Mouse (Mus musculus) midbrain, embryonic 16.5 days (tissue): ENCODE results near the gene Otulinl. TPM values are rescaled to one million over a fixed set of nuclear protein-coding genes. Genes with fewer than 3 reads are reported as not detected.
A peak's percentile ranks its signal among the peaks of the same experiment; 100 is the strongest.
"Not testable (repeated sequence)": the region's sequence is repeated elsewhere in the genome, so short reads cannot be mapped to it uniquely, and the experiment has no call there.

Experiments used
- ATAC-seq: fragments of 200-750 bp; cut with Nextera tagmentation; 2 replicates; pipeline ENCODE4 v1.8.0; 2017; ENCODE audit warnings: moderate TSS enrichment
- H3K27ac ChIP-seq: fragments of 300-500 bp; sonication (generic); 2 replicates; pipeline ENCODE4 v1.5.1; 2014; ENCODE audit warnings: mild to moderate bottlenecking, low read length, mixed read lengths
- H3K27me3 ChIP-seq: fragments of 300-500 bp; sonication (generic); 2 replicates; pipeline ENCODE4 v1.6.1; 2014; ENCODE audit warnings: low read depth, low read length, mixed read lengths; ENCODE audit not compliant: control insufficient read depth, insufficient read depth
- H3K36me3 ChIP-seq: fragments of 300-500 bp; sonication (generic); 2 replicates; pipeline ENCODE4 v1.6.1; 2014; ENCODE audit warnings: mild to moderate bottlenecking, low read length, moderate library complexity, mixed read lengths; ENCODE audit not compliant: control insufficient read depth, insufficient read depth
- H3K4me1 ChIP-seq: fragments of 300-500 bp; sonication (generic); 2 replicates; pipeline ENCODE4 v1.6.1; 2014; ENCODE audit warnings: mild to moderate bottlenecking, low read length, mixed read lengths; ENCODE audit not compliant: control insufficient read depth, insufficient read depth
- H3K4me2 ChIP-seq: fragments of 300-500 bp; sonication (generic); 2 replicates; pipeline ENCODE4 v1.6.1; 2014; ENCODE audit warnings: mild to moderate bottlenecking, low read length, mixed read lengths
- H3K4me3 ChIP-seq: fragments of 300-500 bp; sonication (generic); 2 replicates; pipeline ENCODE4 v1.5.1; 2014; ENCODE audit warnings: low read depth, mild to moderate bottlenecking, low read length, moderate library complexity, mixed read lengths
- H3K9ac ChIP-seq: fragments of 300-500 bp; sonication (generic); 2 replicates; pipeline ENCODE4 v1.6.1; 2014; ENCODE audit warnings: low read depth, low read length, mixed read lengths
- H3K9me3 ChIP-seq: fragments of 300-500 bp; sonication (generic); replicated peaks from 2 replicates; pipeline ENCODE4 v1.6.1; 2014; ENCODE audit warnings: mild to moderate bottlenecking, low read length, mixed read lengths; ENCODE audit not compliant: control insufficient read depth, poor library complexity, severe bottlenecking
- WGBS: fragments of 180-500 bp; shearing (Covaris S2); extraction: QIAGEN DNeasy Blood & Tissue Kit; methylation state at CpG from one replicate; pipeline ENCODE4 v1.1.7; 2014; 5-methylcytosine and 5-hydroxymethylcytosine counted together
- polyA plus RNA-seq: library from polyadenylated mRNA; unstranded; fragments of >200 nt; fragmentation: Nextera tagmentation; extraction: Ambion mirVana; gene quantifications from 2 replicates; pipeline ENCODE4 v1.2.1, GENCODE M21; 2015

Gene Otulinl
- polyA plus RNA-seq = 12.3 and 14.6 TPM in 2 replicates

DNA sequence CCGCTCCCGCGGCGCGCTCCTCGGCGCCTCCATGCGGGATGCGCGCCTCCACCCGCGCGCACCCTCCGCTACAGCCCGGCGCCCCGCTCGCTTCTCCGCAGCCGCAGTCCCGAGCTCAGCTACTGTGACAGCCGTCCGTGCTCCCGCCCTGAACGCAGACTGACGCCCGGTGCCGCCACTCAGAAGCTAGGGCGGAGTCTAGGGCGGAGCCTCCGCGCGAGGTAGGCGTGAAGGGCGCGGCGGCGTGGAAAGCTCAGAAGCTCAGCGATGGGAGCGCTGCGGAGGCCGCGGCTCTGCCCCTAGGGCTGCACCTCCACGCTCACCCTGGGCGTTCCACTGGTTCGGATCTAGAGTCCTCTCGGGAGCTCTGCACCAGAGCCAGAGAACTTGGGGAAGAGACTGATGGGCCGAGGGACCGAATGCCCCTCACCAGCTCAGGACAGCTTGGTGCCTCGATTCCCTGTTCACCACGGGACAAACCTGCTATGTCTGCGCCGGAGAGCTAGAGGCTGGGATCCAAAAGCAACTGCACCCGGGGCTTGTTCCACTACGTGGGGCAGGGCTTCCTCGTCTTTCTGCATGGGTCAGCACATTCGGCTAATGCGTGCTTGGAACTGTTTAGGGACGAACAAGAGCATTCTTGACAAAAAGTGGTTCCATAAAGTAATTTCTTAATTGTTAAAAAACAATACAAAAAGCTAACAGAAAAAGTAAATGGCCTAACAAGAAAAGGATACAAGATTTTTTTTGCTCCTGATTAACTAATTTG lies at the start of gene Otulinl:
Gene Otulinl, minus strand, starts transcription at position 161 of the 769 bp plus-strand sequence.
- H3K27me3 ChIP-seq = no peaks in the 10 kb centered on the region
- peak within 1 kb of the TSS; percentile 69 for H3K4me2 ChIP-seq
- 0 out of 2 replicates have a peak, but pooled peaks cover 6% of the 10 kb centered on the region for H3K4me1 ChIP-seq
- WGBS = 1% methylated on average over 55 of the region's 59 CpGs
- no peaks in the 10 kb centered on the region for H3K36me3 ChIP-seq
- peak within 1 kb of the TSS; percentile 39 for H3K27ac ChIP-seq
- ATAC-seq = peak; percentile 100
- no peaks in the 10 kb centered on the region for H3K9me3 ChIP-seq
- peak within 1 kb of the TSS; percentile 60 for H3K4me3 ChIP-seq
- peak within 1 kb of the TSS; percentile 77 for H3K9ac ChIP-seq

GRCm38 (mm10) chr15:27726228-27726627 lies 44.8 kb upstream of the Otulinl start:
- Histone ChIP-seq H3K4me1 (no peaks in the 10 kb centered on the region), H3K4me3 (no peak overlapping the region), H3K36me3 (0 out of 2 replicates have a peak, but pooled peaks cover 2% of the 10 kb centered on the region), H3K9me3 (0 out of 2 replicates have a peak, but pooled peaks cover 3% of the 10 kb centered on the region), H3K4me2 (no peak overlapping the region), H3K27me3 (no peaks in the 10 kb centered on the region), H3K27ac (no peak overlapping the region), H3K9ac (no peak overlapping the region)
- WGBS = 89% methylated on average over 6 of the region's 6 CpGs
- ATAC-seq = no peak

DNA sequence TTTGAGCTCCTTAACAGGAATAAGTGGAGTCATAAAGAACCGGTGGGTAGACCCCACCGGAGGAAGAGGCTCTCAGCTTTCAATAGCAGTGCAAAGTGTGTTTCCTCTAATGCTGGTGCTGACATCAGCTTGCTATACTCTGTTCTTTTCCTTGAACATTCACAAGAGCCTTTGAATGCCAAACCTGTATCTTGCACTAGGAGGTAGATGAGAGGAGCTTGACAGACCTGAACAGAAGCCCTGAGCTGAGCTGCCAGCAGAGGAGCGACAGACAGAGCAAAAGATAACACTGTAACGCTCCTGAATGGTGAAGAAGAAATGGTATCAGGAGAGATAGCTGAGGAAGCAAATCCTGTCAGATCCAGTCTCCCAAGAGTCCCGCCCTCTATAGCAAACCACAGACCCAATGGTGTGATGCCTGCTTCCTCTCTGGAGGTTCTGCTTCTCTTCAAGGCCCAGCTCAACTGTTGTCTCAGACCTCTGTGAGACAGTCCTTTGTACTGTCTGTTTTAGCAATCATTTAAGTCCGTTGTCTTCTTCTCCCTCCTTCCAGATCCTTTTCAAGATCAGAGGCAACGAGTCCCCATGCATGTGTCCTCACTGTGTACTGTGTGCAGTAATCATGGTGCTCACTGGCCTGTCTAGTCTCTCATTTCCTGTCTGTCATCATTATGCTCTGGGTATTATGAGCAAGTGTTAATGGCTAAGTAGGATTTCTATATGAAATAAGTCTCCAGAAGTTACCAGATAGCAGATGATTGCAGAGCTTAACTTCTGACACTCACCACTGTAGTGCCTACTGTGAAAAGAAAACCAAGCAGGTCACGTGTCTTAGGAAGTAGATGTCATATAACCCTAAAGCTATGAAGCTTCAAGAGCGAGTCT lies 43.7 kb upstream of the Otulinl start:
- no peaks in the 10 kb centered on the region for H3K27me3 ChIP-seq
- 84% methylated on average over 9 of the region's 9 CpGs for WGBS
- H3K27ac ChIP-seq = no peak overlapping the region
- no peak overlapping the region for H3K9ac ChIP-seq
- no peaks in the 10 kb centered on the region for H3K4me1 ChIP-seq
- no peak overlapping the region for H3K4me2 ChIP-seq
- 0 out of 2 replicates have a peak, but pooled peaks cover under 1% of the 10 kb centered on the region for H3K36me3 ChIP-seq
- H3K4me3 ChIP-seq = no peak overlapping the region
- 0 out of 2 replicates have a peak, but pooled peaks cover 3% of the 10 kb centered on the region for H3K9me3 ChIP-seq
- no peak for ATAC-seq

DNA sequence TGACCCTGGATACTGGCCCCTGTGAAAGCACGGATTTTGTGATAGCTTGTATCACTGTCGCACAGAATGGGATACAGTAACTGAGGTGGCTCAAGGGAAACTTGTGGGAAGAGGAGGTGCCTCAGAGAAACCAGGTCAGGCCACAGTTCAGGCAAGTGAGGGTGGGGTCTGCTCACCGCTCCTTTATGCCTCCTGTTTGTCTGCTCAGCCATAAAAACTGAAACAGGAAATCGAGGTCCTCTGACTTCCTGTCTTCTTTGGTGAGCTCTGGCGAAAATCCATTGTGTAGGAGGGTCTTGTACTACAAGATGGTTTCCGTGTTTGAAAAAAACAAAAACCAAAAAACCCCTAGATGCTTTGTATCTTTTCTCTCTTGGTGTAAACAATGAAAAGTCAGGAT lies 42.9 kb upstream of the Otulinl start:
- Histone ChIP-seq H3K27me3 (no peaks in the 10 kb centered on the region), H3K4me3 (no peak overlapping the region), H3K27ac (no peak overlapping the region), H3K4me2 (no peak overlapping the region), H3K9me3 (0 out of 2 replicates have a peak, but pooled peaks cover 3% of the 10 kb centered on the region), H3K9ac (no peak overlapping the region), H3K4me1 (no peaks in the 10 kb centered on the region), H3K36me3 (no peaks in the 10 kb centered on the region)
- ATAC-seq = no peak
- 87% methylated on average over 6 of the region's 6 CpGs for WGBS

GRCm38 (mm10) chr15:27723746-27724145 lies 42.4 kb upstream of the Otulinl start:
- Histone ChIP-seq H3K27me3 (no peaks in the 10 kb centered on the region), H3K4me3 (no peak overlapping the region), H3K4me2 (no peak overlapping the region), H3K9ac (no peak overlapping the region), H3K9me3 (0 out of 2 replicates have a peak, but pooled peaks cover 3% of the 10 kb centered on the region), H3K36me3 (no peaks in the 10 kb centered on the region), H3K4me1 (no peaks in the 10 kb centered on the region), H3K27ac (no peak overlapping the region)
- 47% methylated on average over 6 of the region's 6 CpGs for WGBS
- no peak for ATAC-seq

DNA sequence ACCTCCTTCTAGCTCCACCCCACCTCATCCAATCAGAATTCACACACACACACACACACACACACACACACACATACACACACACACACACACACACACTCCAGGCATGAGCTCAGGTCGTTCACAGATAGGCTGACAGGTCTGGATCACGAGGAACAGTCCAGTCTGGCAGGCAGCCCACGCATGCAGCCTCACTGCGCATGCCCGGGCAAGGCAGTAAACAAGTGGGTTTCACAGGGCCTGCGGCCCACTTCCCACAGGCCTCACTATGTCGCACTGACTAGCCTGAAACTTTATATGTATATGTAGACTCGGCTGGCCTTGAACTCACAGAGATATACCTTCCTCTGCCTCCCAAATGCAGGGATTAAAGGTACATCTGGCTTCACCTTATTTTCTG lies 38.9 kb upstream of the Otulinl start:
- H3K27me3 ChIP-seq, H3K9ac ChIP-seq, H3K36me3 ChIP-seq, H3K4me1 ChIP-seq, ATAC-seq, H3K4me3 ChIP-seq, H3K4me2 ChIP-seq, H3K9me3 ChIP-seq, H3K27ac ChIP-seq: not testable (repeated sequence)
- whole genome bisulfite sequencing = 89% methylated on average over 8 of the region's 8 CpGs

DNA sequence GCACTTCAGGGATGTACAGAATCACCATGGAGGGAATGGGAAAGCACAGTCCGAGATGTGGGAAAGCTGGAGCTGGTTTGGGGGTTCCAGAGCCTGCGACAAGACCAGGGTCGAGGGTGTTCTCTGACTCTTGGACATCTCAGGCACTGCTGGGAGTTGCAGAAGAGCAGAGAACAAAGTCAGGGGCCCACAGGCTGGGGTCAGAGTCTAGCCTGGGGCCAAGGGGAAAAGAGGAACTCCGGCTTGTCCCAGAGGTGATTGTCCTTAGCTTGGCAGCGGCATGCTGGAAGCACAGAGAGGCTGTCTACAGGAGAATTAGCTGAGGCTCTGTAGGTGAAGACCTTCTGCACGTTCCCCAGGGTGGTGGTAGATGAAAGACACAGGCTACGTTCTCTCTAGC lies 37.3 kb upstream of the Otulinl start:
- H3K4me1 ChIP-seq = no peaks in the 10 kb centered on the region
- H3K27ac ChIP-seq = no peak overlapping the region
- no peaks in the 10 kb centered on the region for H3K36me3 ChIP-seq
- no peak overlapping the region for H3K4me2 ChIP-seq
- H3K9ac ChIP-seq = no peak overlapping the region
- H3K9me3 ChIP-seq = 0 out of 2 replicates have a peak, but pooled peaks cover 3% of the 10 kb centered on the region
- ATAC-seq = no peak
- no peaks in the 10 kb centered on the region for H3K27me3 ChIP-seq
- WGBS = 82% methylated on average over 7 of the region's 7 CpGs
- no peak overlapping the region for H3K4me3 ChIP-seq

DNA sequence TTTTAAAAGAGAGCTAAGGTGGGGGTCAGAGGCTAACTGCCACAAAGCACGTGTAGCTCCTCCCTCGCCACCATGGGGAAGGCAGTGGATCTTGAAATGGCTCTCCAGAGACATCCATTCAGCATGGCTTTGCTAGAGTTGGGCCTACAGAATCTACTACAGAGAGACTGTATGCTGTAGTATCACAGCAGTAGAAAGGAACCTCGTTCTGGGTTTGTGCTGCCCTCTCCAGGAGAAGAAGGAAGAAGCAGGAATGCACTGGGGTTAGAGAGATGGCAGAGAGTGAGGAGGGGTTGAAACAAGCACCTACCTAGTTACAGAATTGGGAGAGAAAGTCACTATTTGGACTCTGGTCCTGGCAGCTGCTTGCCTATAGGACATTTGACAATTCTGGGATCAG lies 34.0 kb upstream of the Otulinl start:
- WGBS = 26% methylated on average over 3 of the region's 3 CpGs
- ATAC-seq = no peak

More for the DNA sequence above, 34.0 kb upstream of the Otulinl start:
- no peak overlapping the region for H3K27ac ChIP-seq
- no peaks in the 10 kb centered on the region for H3K9me3 ChIP-seq
- no peak overlapping the region for H3K9ac ChIP-seq
- H3K27me3 ChIP-seq = no peaks in the 10 kb centered on the region
- no peak overlapping the region for H3K4me2 ChIP-seq
- H3K36me3 ChIP-seq = no peaks in the 10 kb centered on the region
- no peak overlapping the region for H3K4me3 ChIP-seq
- no peaks in the 10 kb centered on the region for H3K4me1 ChIP-seq
